Mouse (Mus musculus): Measurements from ENCODE around the gene Serping1.
"Not testable (repeated sequence)": the region's sequence is repeated elsewhere in the genome, so short reads cannot be mapped to it uniquely, and the experiment has no call there.

Gene Serping1

DNA sequence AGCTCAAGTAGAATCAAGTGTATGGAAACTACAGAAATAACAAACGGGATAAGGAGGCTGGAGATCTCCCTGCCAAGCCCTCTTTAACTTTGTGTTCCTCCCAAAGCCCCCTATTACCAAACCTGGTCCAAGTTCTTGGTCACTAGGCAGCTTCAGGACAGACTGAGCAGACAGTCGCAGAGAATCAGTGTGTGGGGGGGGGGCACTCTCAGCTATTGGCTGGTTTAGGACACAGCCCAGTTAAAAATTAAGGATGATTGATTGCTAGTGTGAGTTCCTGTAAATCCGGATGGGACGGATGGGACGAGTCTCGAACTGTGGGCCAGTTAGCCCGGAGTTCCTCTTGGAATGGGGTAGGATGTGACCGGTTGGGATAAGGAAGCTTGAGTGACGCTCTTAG, at the start of gene Serping1:
Gene Serping1, minus strand, starts transcription at position 204 of the 400 bp plus-strand sequence.
- no peak for DNase-seq (ENCODE audit: low spot score)

DNA sequence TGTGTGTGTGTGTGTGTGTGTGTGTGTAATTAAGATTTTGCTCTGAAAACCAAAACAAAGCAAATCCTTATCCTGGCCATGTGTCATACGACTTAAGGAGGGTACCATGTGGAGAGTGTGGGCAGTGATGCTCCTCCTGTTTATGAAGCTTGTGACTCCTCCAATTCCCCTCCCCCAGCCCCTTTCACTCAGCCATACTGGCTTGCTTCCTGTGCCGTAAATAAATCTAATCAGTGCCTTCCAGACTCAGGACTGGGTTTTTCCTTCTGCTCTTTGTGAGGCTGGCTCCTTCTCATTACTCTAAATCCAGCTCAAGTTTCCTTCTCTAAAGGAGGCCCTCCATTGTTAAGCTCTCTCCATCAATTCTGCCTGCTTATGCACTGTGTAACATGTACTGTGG, 48.0 kb upstream of the Serping1 start:
- no peak for DNase-seq (ENCODE audit: low spot score)

DNA sequence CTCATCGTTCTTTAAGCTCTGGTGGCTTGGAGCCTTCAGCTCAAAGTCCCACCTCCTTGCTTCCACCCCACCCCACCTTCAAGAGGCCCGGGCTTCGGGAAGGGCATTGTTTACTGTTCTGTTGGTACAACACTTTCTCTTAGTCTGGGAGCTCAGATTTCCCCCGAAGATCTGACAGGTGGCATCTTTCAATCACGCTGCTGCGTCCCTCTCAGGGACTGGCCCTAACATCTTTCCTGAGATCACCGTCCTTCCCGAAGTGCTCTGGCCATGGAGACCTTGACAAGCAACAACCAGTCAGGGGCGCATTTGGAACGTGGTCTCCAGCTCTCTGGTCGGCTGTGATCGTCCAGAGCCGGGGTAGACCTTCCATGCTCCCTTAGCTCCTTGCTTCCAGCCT, 47.3 kb upstream of the Serping1 start, which contains the start of gene Smtnl1:
Gene Smtnl1, minus strand, starts transcription at position 101 of the 400 bp plus-strand sequence.
- no peak for DNase-seq (ENCODE audit: low spot score)

DNA sequence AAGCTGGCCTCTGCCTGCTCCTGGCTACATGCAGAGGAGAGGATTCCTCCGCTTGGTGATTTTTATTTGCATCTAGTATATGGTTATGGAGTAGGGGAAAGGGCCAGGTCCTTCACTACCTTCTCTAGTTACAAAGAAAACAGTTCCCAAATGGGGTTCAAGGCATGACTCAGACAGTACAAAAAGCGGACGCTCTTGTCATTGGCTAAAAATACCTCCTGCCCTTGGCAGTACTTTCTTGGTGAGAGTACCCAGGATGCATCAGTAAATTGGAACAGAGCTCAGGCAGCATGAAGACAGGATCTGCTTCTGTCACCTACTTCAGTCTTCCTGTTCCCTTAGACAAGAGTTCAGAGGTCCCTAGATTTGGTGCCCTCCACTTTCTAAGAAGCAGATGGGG, 44.6 kb upstream of the Serping1 start:
- peak; percentile 88 for DNase-seq (ENCODE audit: low spot score)

DNA sequence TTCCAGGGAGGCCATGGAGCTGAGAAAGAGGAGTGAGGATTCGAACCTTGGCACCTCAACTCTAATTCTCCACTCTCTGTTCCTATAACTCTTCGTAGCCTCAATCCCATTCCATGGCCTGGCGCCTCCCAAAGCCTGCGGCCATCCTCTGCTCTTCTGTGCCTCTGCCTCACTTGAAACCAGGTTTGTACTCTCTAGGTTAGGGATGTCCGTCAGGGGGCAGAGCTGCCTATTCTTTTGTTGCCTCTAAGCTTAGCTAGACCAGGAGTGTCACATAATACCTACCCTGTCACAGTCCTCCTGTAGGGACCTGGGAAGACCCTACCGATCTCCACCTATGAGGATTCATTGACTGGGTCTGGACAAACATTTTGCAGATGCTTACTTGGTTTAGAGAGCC, 37.4 kb upstream of the Serping1 start:
- DNase-seq (ENCODE audit: low spot score), result no peak

DNA sequence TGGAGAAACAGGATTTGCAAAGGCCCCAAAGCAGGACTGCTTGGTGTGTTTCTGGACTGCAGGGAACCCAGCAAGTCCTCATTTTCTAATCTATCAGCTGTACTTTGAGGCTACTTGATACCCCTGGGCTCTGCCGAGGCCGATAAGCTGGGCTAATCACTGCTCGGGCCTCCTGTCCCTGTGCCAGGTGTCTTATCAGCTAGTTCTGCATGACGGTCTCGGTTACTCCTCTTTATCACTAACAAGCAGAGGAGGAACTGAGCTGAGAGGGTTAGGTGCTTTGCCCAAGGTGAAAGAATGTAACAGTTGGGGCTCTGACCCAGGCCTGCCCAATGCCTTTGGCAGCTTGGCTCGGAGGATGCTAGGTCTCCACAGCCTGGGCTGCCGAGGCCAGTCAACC, 36.6 kb upstream of the Serping1 start:
- DNase-seq (ENCODE audit: low spot score), result no peak

GRCm38 (mm10) chr2:84810886-84811577, 35.8 kb upstream of the Serping1 start:
- DNase-seq (ENCODE audit: low spot score), result no peak

GRCm38 (mm10) chr2:84810526-84810885, 35.3 kb upstream of the Serping1 start:
- DNase-seq (ENCODE audit: low spot score), result no peak

DNA sequence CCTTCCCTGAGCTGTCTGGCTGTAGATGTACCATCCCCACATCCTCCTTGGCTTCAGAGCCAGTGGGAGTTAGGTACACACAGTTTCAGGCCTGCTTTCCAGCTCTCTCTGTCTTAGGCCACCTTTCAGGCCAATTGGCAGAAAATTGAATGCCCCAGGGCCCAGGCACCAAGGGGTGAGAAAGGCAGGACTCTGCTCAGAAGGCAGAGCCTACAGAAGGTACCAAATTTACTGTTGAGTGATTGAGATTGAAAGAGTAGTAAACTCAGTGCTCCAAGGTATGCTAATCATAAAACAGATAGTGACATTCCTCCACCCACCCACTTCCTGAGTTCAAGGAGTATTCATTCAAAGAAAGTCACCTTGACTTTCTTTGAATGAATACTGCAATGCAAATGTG, 34.1 kb upstream of the Serping1 start:
- no peak for DNase-seq (ENCODE audit: low spot score)

DNA sequence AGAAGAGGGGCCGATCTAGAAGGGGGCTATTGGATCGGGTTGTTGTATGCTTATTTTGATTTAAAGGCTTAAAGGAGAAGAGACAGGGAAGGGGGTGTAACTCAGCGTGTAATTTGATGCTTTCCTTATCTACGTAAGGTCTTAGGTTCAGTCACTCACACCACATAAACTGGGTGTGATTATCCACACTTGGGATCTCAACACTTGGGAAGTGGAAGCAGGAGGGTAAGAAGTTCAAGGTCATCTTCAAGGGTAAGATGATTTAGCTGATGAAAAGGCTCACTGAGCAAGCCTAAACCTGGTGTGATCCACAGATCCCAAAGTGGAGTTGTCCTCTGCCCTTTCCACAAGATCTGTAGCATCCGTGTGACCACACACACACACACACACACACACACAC, 31.3 kb upstream of the Serping1 start:
- DNase-seq (ENCODE audit: low spot score), result no peak

GRCm38 (mm10) chr2:84803963-84804362, 28.7 kb upstream of the Serping1 start:
- DNase-seq (ENCODE audit: low spot score), result no peak

GRCm38 (mm10) chr2:84801223-84801622, 26.0 kb upstream of the Serping1 start:
- not testable (repeated sequence) for DNase-seq (ENCODE audit: low spot score)

GRCm38 (mm10) chr2:84800304-84800703, 25.1 kb upstream of the Serping1 start:
- no peak for DNase-seq (ENCODE audit: low spot score)

DNA sequence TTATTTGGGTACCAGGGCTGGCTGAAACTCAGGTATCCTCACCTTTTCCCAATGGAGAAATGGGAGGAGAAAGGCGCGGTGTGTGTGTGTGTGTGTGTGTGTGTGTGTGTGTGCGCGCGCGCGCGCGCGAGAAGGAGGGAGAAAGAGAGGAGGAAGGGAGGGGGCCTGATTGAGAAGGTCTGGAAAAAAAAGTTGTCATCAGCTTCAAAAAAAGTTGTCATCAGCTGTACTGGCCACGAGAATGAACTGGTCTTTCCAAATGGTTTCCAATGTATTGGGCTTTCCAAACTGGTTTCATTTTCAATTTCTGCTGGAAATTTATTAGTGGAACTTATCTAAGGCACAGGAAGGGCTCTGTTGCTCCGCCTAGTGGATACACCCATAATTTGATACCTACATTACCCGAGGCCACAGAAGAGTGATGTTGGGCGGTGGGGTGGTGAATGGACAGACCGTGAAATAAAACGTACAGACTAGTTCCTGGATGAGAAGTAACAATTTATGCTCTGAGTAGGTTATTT, 23.9 kb upstream of the Serping1 start:
- peak; percentile 87 for DNase-seq (ENCODE audit: low spot score)

- DNase-seq (ENCODE audit: low spot score), result peak; percentile 50
Observed at GRCm38 (mm10) chr2:84798493-84798921, 23.3 kb upstream of the Serping1 start, which contains the start of gene Ube2l6. Gene Ube2l6, plus strand, starts transcription at chr2:84798828.

DNA sequence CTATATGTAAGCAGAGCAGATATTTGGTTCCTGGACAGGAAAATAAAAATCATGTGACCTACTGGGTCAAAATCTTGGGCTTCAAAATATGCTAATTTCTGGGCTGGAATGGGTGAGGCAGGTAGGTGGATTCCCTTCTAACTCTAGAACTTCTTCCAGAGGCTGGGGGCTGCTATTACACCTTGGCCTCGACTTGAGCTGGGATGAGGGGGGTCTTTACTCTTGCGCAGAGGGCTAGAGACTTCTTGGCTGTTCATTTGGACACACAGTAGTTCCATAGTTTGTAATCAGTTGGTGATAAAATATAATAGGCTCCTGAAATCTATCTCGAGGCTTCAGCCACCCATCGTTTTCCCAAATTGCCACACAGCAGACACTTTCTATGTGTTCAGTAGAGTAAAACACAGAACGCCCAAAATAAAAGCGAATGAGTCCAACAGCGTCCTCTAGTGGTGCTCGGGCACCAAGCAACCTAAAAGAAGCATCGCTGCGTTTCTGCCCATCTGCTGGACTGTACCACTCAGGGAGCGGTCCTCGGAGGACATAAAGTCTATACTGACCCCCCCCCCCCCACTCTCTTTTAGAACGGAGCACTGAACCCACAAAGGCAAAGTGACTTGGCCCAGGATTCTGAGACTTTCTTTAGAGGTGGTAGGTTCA, 22.7 kb upstream of the Serping1 start:
- peak; percentile 90 for DNase-seq (ENCODE audit: low spot score)

DNA sequence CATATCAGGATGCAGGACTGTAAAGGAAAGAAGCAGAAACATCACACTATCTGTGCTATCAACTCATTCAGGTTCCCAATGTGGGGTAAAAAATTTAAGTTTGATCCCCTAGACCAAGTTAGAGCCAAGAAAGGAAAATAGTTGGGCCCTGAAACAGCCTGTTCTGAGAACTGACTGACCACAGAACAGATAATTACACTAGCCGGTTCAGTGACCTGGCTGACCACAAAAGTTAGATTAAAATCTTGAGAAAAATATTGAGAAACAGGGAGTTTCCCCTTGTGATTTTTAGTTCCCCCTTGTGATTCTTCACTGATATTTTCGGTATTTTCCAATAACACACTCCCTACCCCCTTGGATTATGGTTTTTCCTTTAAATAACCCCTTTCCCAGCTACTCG, 18.6 kb upstream of the Serping1 start:
- DNase-seq (ENCODE audit: low spot score), result no peak

- no peak for DNase-seq (ENCODE audit: low spot score)
Observed at GRCm38 (mm10) chr2:84793154-84793553, 17.9 kb upstream of the Serping1 start.

DNA sequence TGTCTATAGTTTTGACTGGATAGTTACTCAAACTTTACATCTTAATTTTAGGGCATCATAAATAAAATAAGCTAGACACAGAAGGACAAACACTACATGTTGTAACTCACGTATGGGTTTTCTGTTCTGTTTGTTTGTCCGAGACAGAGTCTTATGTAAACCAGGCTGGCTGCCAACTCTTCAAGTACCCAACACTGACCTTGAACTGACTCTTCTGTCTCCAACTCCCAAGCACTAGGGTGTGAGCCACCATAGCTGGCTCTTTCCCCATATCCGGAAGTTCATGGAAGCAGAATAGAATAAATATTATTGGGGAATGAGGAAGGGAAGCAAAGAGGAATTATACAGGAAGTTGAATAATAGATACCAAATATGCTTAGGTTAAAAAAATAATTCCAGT, 17.3 kb upstream of the Serping1 start:
- DNase-seq (ENCODE audit: low spot score), result peak; percentile 43

DNA sequence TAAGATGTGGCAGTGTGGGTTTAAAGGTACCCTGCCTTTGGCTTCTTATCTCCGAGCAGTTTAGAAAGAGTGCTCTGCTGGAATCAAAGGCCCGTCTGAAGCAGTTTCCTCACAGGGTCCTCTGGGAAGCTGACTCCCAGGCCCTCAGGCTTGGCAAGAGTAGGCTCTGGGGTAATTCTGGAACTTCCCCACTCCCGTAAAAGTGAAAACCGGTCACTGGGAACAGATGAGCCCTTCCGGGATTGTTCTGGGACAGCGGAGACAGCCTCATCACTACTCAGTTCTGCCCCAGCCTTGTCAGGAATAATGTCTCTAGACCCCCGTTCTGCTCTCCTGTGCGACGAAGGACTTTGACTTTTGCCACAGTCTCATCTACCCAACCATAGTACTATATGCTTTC, 15.2 kb upstream of the Serping1 start:
- DNase-seq (ENCODE audit: low spot score), result no peak

- DNase-seq (ENCODE audit: low spot score), result no peak
Observed at GRCm38 (mm10) chr2:84788316-84788715, 13.1 kb upstream of the Serping1 start.

DNA sequence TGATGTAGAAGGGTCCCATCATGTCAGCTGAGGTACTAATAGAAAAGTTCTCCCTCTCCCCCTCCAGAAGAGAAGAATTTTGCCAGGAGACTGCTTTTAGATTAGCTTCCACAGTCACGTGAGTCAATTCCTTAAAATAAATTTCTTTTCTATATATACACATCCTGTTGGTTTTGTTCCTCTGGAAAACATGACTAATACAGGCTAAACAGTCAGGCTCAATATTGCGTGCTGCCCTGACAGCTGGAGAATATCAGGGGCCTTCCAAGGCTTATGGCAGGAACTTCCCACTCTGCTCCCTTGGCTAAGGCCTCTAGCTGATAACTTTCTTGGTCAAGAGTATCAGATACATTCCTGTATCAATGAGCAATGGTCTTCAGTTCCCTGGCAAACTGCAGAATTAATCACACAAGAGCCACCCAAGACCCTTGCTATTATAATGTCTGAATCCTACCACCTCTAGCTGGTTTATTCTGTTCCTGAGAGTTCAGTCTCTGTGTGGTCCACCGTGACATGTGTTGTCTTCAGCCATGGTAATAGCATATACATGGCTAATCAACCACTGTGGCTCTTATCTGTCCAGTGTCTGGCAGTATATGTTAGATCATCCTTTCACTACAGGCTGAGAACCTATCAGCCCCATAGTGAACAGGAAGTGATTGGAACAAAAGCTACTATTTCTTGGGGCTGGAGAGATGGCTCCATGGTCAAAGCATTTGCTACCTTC, 8.8 kb upstream of the Serping1 start:
- no peak for DNase-seq (ENCODE audit: low spot score)

GRCm38 (mm10) chr2:84783315-84783714, 8.1 kb upstream of the Serping1 start:
- DNase-seq (ENCODE audit: low spot score), result no peak
